Mouse (Mus musculus): Measurements from ENCODE around the gene Crb1. TPM values are rescaled to one million over a fixed set of nuclear protein-coding genes. Genes with fewer than 3 reads are reported as not detected.

Crb1 gene
- polyA plus RNA-seq, 1 experiment from 2014 or later: 3.1 TPM

Other genes starting within 250 kb of the Crb1 start
- gene Zbtb41, start 45.2 kb upstream of the Crb1 start, polyA plus RNA-seq (2016; fragmentation: Nextera tagmentation; extraction: Ambion mirVana): 26.2 TPM in 2 replicates
- gene Aspm, start 77.7 kb upstream of the Crb1 start, polyA plus RNA-seq (2016; fragmentation: Nextera tagmentation; extraction: Ambion mirVana): 34.0 and 35.4 TPM in 2 replicates
- not detected in 2 replicates for gene F13b, start 124.6 kb upstream of the Crb1 start, polyA plus RNA-seq (2016; fragmentation: Nextera tagmentation; extraction: Ambion mirVana)
- gene Cfhr1, start 183.2 kb upstream of the Crb1 start, polyA plus RNA-seq (2016; fragmentation: Nextera tagmentation; extraction: Ambion mirVana): not detected in 2 replicates